8 mouse cellular contexts compared by ENCODE assay signal in genomic region chr7:34719599-34719998, GRCm38 (mm10).
DNase-seq lines count a peak whose midpoint lies in the region; ATAC-seq lines count a peak whose summit lies in the region.
"Had no signal": no experiment of that assay in that cellular context is flagged by ENCODE, and none has a peak within 500 bp of the region (broad histone marks: within the 10 kb centered on the region; RNA-seq: fewer than 3 reads in every experiment).

No protein-coding gene starts in this region.

- peak; percentile 4 to 40 for DNase-seq in spleen, postnatal 10 days (ENCODE audit: low spot score in 2 of 2)
- DNase-seq in spleen, postnatal 36 days (ENCODE audit: low spot score in 2 of 2) = no peak
- peak; percentile 71 for DNase-seq in adrenal gland, postnatal 25 days
- DNase-seq in embryonic facial prominence, embryonic 10.5 days (ENCODE audit: low spot score) = peak; percentile 77
- peak; percentile 34 for DNase-seq in induced T-regulatory cell, adult 2 months (ENCODE audit: low read depth)
- peak; percentile 41 for DNase-seq in liver, embryonic 11.5 days (ENCODE audit: low spot score)
- DNase-seq in skeletal muscle tissue, adult 2 months (ENCODE audit: low read depth, low spot score) = peak; percentile 55

- H3K9me3 ChIP-seq in embryonic facial prominence, embryonic 10.5 days = no peaks in the 10 kb centered on the region
- H3K9me3 ChIP-seq in liver, embryonic 11.5 days (ENCODE audit: control insufficient read depth, low read length) = no peaks in the 10 kb centered on the region
- H3K9me3 ChIP-seq: hindbrain, embryonic 15.5 days had no signal

- H3K4me1 ChIP-seq in embryonic facial prominence, embryonic 10.5 days = peaks cover 64% of the 10 kb centered on the region
- peaks cover 3% of the 10 kb centered on the region; the same call in 1 of the 2 replicates for H3K4me1 ChIP-seq in liver, embryonic 11.5 days (replicated peaks; ENCODE audit: control insufficient read depth, insufficient read depth, low read length)

- H3K9ac ChIP-seq in liver, embryonic 11.5 days (ENCODE audit: low read depth, low read length) = no peak overlapping the region
- H3K9ac ChIP-seq: hindbrain, embryonic 15.5 days had no signal

- no peak overlapping the region for H3K4me3 ChIP-seq in embryonic facial prominence, embryonic 10.5 days
- H3K4me3 ChIP-seq in liver, embryonic 11.5 days (ENCODE audit: low read depth, low read length) = no peak overlapping the region
- H3K4me3 ChIP-seq: hindbrain, embryonic 15.5 days had no signal

- 37% methylated on average over 5 of the region's 5 CpGs for WGBS in embryonic facial prominence, embryonic 10.5 days
- 37% methylated on average over 5 of the region's 5 CpGs for WGBS in liver, embryonic 11.5 days

- H3K27ac ChIP-seq in embryonic facial prominence, embryonic 10.5 days (replicated peaks) = no peak overlapping the region
- H3K27ac ChIP-seq in liver, embryonic 11.5 days (ENCODE audit: low read depth, low read length) = no peak overlapping the region
- H3K27ac ChIP-seq: hindbrain, embryonic 15.5 days had no signal

- no peak overlapping the region for H3K4me2 ChIP-seq in liver, embryonic 11.5 days
- H3K4me2 ChIP-seq: hindbrain, embryonic 15.5 days had no signal

- H3K27me3 ChIP-seq in embryonic facial prominence, embryonic 10.5 days (replicated peaks; ENCODE audit: low read depth, poor library complexity, severe bottlenecking) = peaks cover 28% of the 10 kb centered on the region
- H3K27me3 ChIP-seq in liver, embryonic 11.5 days (replicated peaks; ENCODE audit: control insufficient read depth, insufficient read depth, low read length) = no peaks in the 10 kb centered on the region
- H3K27me3 ChIP-seq: hindbrain, embryonic 15.5 days had no signal

- no peak for ATAC-seq in liver, embryonic 11.5 days (replicated peaks; ENCODE audit: low FRiP score)

- H3K36me3 ChIP-seq in embryonic facial prominence, embryonic 10.5 days (replicated peaks) = no peaks in the 10 kb centered on the region
- no peaks in the 10 kb centered on the region for H3K36me3 ChIP-seq in liver, embryonic 11.5 days (ENCODE audit: control insufficient read depth, insufficient read depth, low read length)
- H3K36me3 ChIP-seq: hindbrain, embryonic 15.5 days had no signal

Comparison
In these comparisons a context has a peak if more than half of its experiments do, and no peak if none do; other contexts are left out.
1. DNase-seq: peak in spleen, postnatal 10 days (2 of 2), adrenal gland, postnatal 25 days (single experiment), embryonic facial prominence, embryonic 10.5 days (single experiment), induced T-regulatory cell, adult 2 months (single experiment), liver, embryonic 11.5 days (single experiment) and skeletal muscle tissue, adult 2 months (single experiment); none in spleen, postnatal 36 days (0 of 2).